Mouse (Mus musculus): Measurements from ENCODE around the gene 4833439L19Rik. TPM values are rescaled to one million over a fixed set of nuclear protein-coding genes. Genes with fewer than 3 reads are reported as not detected.

The 4833439L19Rik gene
- polyA plus RNA-seq, 1 experiment from 2014 or later, result 256 TPM

- Histone ChIP-seq H3K36me3 (peaks cover 62% of the 10 kb centered on the region), H3K9ac (no peak overlapping the region), H3K4me1 (replicated peaks) (peaks cover 15% of the 10 kb centered on the region), H3K9me3 (no peaks in the 10 kb centered on the region), H3K27ac (replicated peaks) (no peak overlapping the region), H3K4me3 (no peak overlapping the region), H3K27me3 (no peaks in the 10 kb centered on the region), H3K4me2 (no peak overlapping the region)
- no peak for ATAC-seq (ENCODE audit: low FRiP score, low read depth)
- 93% methylated on average over 7 of the region's 7 CpGs for WGBS
These were observed 4.6 kb downstream of the 4833439L19Rik start for GRCm38 (mm10) chr13:54560608-54561007.

GRCm38 (mm10) chr13:54559656-54560055 lies 5.6 kb downstream of the 4833439L19Rik start:
- H3K27me3 ChIP-seq, result no peaks in the 10 kb centered on the region
- no peaks in the 10 kb centered on the region for H3K9me3 ChIP-seq
- no peak overlapping the region for H3K9ac ChIP-seq
- H3K27ac ChIP-seq (replicated peaks), result no peak overlapping the region
- peaks cover 64% of the 10 kb centered on the region for H3K36me3 ChIP-seq
- no peak for ATAC-seq (ENCODE audit: low FRiP score, low read depth)
- no peak overlapping the region for H3K4me3 ChIP-seq
- no peak overlapping the region for H3K4me2 ChIP-seq
- peaks cover 15% of the 10 kb centered on the region for H3K4me1 ChIP-seq (replicated peaks)
- 94% methylated on average over 2 of the region's 2 CpGs for WGBS

GRCm38 (mm10) chr13:54557652-54558051 lies 7.6 kb downstream of the 4833439L19Rik start:
- Histone ChIP-seq H3K9ac (no peak overlapping the region), H3K36me3 (peaks cover 77% of the 10 kb centered on the region), H3K4me3 (no peak overlapping the region), H3K27me3 (no peaks in the 10 kb centered on the region), H3K4me1 (replicated peaks) (no peaks in the 10 kb centered on the region; the same call in 1 of the 2 replicates), H3K9me3 (no peaks in the 10 kb centered on the region), H3K4me2 (no peak overlapping the region), H3K27ac (replicated peaks) (no peak overlapping the region)
- ATAC-seq (ENCODE audit: low FRiP score, low read depth), result no peak
- WGBS, result 94% methylated on average over 1 of the region's 1 CpGs

- 89% methylated on average over 3 of the region's 3 CpGs for WGBS
- H3K4me1 ChIP-seq (replicated peaks), result no peaks in the 10 kb centered on the region
- no peak overlapping the region for H3K4me3 ChIP-seq
- H3K9ac ChIP-seq, result no peak overlapping the region
- ATAC-seq (ENCODE audit: low FRiP score, low read depth), result no peak
- H3K27ac ChIP-seq (replicated peaks), result no peak overlapping the region
- no peaks in the 10 kb centered on the region for H3K27me3 ChIP-seq
- no peak overlapping the region for H3K4me2 ChIP-seq
- no peaks in the 10 kb centered on the region for H3K9me3 ChIP-seq
- H3K36me3 ChIP-seq, result peaks cover 80% of the 10 kb centered on the region
These were observed 8.4 kb downstream of the 4833439L19Rik start for GRCm38 (mm10) chr13:54556796-54557195.

- no peaks in the 10 kb centered on the region for H3K27me3 ChIP-seq
- no peak overlapping the region for H3K4me2 ChIP-seq
- no peak overlapping the region for H3K4me3 ChIP-seq
- no peak overlapping the region for H3K9ac ChIP-seq
- WGBS, result 93% methylated on average over 9 of the region's 9 CpGs
- no peak for ATAC-seq (ENCODE audit: low FRiP score, low read depth)
- H3K36me3 ChIP-seq, result peaks cover 86% of the 10 kb centered on the region
- no peak overlapping the region for H3K27ac ChIP-seq (replicated peaks)
- no peaks in the 10 kb centered on the region for H3K4me1 ChIP-seq (replicated peaks)
- H3K9me3 ChIP-seq, result no peaks in the 10 kb centered on the region
These were observed 9.1 kb downstream of the 4833439L19Rik start for GRCm38 (mm10) chr13:54556176-54556575.

- Histone ChIP-seq H3K27me3 (no peaks in the 10 kb centered on the region), H3K4me2 (no peak overlapping the region), H3K4me3 (no peak overlapping the region), H3K9ac (no peak overlapping the region), H3K36me3 (peaks cover 71% of the 10 kb centered on the region), H3K9me3 (no peaks in the 10 kb centered on the region), H3K4me1 (replicated peaks) (no peaks in the 10 kb centered on the region), H3K27ac (replicated peaks) (no peak overlapping the region)
- ATAC-seq (ENCODE audit: low FRiP score, low read depth), result no peak
- WGBS, result 91% methylated on average over 7 of the region's 7 CpGs
These were observed 17.2 kb downstream of the 4833439L19Rik start for GRCm38 (mm10) chr13:54548036-54548435.

GRCm38 (mm10) chr13:54532134-54532533 lies 33.1 kb downstream of the 4833439L19Rik start:
- Histone ChIP-seq H3K4me2 (no peak overlapping the region), H3K4me3 (no peak overlapping the region), H3K36me3 (peaks cover 78% of the 10 kb centered on the region), H3K9ac (no peak overlapping the region), H3K9me3 (no peaks in the 10 kb centered on the region), H3K4me1 (replicated peaks) (no peaks in the 10 kb centered on the region), H3K27me3 (no peaks in the 10 kb centered on the region), H3K27ac (replicated peaks) (no peak overlapping the region)
- no peak for ATAC-seq (ENCODE audit: low FRiP score, low read depth)

- H3K9me3 ChIP-seq, result no peaks in the 10 kb centered on the region
- no peak overlapping the region for H3K9ac ChIP-seq
- peaks cover 75% of the 10 kb centered on the region for H3K36me3 ChIP-seq
- no peaks in the 10 kb centered on the region for H3K27me3 ChIP-seq
- no peak overlapping the region for H3K4me2 ChIP-seq
- 88% methylated on average over 6 of the region's 6 CpGs for WGBS
- no peak for ATAC-seq (ENCODE audit: low FRiP score, low read depth)
- H3K4me3 ChIP-seq, result no peak overlapping the region
- no peaks in the 10 kb centered on the region for H3K4me1 ChIP-seq (replicated peaks)
- no peak overlapping the region for H3K27ac ChIP-seq (replicated peaks)
These were observed 38.1 kb downstream of the 4833439L19Rik start for GRCm38 (mm10) chr13:54527140-54527539.

- ATAC-seq (ENCODE audit: low FRiP score, low read depth), result no peak
- H3K4me2 ChIP-seq, result no peak overlapping the region
- H3K36me3 ChIP-seq, result peaks cover 23% of the 10 kb centered on the region
- no peaks in the 10 kb centered on the region for H3K9me3 ChIP-seq
- no peak overlapping the region for H3K4me3 ChIP-seq
- H3K4me1 ChIP-seq (replicated peaks), result no peaks in the 10 kb centered on the region
- no peak overlapping the region for H3K27ac ChIP-seq (replicated peaks)
- no peaks in the 10 kb centered on the region for H3K27me3 ChIP-seq
- H3K9ac ChIP-seq, result no peak overlapping the region
These were observed 44.1 kb downstream of the 4833439L19Rik start for GRCm38 (mm10) chr13:54521181-54521580.

- WGBS, result 89% methylated on average over 4 of the region's 4 CpGs
- Histone ChIP-seq H3K36me3 (peaks cover 20% of the 10 kb centered on the region), H3K27ac (replicated peaks) (no peak overlapping the region), H3K4me2 (no peak overlapping the region), H3K4me3 (no peak overlapping the region), H3K9me3 (no peaks in the 10 kb centered on the region), H3K27me3 (no peaks in the 10 kb centered on the region), H3K4me1 (replicated peaks) (no peaks in the 10 kb centered on the region), H3K9ac (no peak overlapping the region)
- no peak for ATAC-seq (ENCODE audit: low FRiP score, low read depth)
These were observed 45.0 kb downstream of the 4833439L19Rik start for GRCm38 (mm10) chr13:54520221-54520620.

- no peaks in the 10 kb centered on the region for H3K9me3 ChIP-seq
- 88% methylated on average over 1 of the region's 1 CpGs for WGBS
- H3K9ac ChIP-seq, result no peak overlapping the region
These were observed 59.3 kb downstream of the 4833439L19Rik start for GRCm38 (mm10) chr13:54505920-54506319.

GRCm38 (mm10) chr13:54504611-54505260 lies 60.5 kb downstream of the 4833439L19Rik start:
- Histone ChIP-seq H3K36me3 (no peaks in the 10 kb centered on the region), H3K9ac (peak overlapping the region; percentile 83), H3K4me2 (peak overlapping the region; percentile 76), H3K4me1 (replicated peaks) (peaks cover 20% of the 10 kb centered on the region), H3K27ac (replicated peaks) (peak overlapping the region; percentile 78), H3K9me3 (no peaks in the 10 kb centered on the region), H3K4me3 (peak overlapping the region; percentile 68), H3K27me3 (no peaks in the 10 kb centered on the region)
- no peak for ATAC-seq (ENCODE audit: low FRiP score, low read depth)
- 40% methylated on average over 7 of the region's 7 CpGs for WGBS

More at GRCm38 (mm10) chr13:54505920-54506319, 59.3 kb downstream of the 4833439L19Rik start:
- Histone ChIP-seq H3K4me2 (no peak overlapping the region), H3K27me3 (no peaks in the 10 kb centered on the region), H3K36me3 (no peaks in the 10 kb centered on the region), H3K4me3 (no peak overlapping the region), H3K27ac (replicated peaks) (no peak overlapping the region), H3K4me1 (replicated peaks) (peaks cover 20% of the 10 kb centered on the region)
- ATAC-seq (ENCODE audit: low FRiP score, low read depth), result no peak
